Mouse (Mus musculus) myocyte (in vitro differentiated cells): ENCODE results near the gene Ccdc106.

ENCODE experiments used
- CEBPB ChIP-seq: IDR thresholded peaks from 2 replicates; pipeline ENCODE4 v1.6.1; 2011; ENCODE audit warnings: mild to moderate bottlenecking, moderate library complexity; ENCODE audit not compliant: poor library complexity, insufficient read depth, severe bottlenecking
- E2F4 ChIP-seq: IDR thresholded peaks from one replicate; pipeline ENCODE4 v1.6.1; 2011; ENCODE audit warnings: mild to moderate bottlenecking, control low read depth, moderate library complexity; ENCODE audit not compliant: insufficient read depth
- POLR2A ChIP-seq: IDR thresholded peaks from one replicate; pipeline ENCODE4 v1.6.1; 2011; ENCODE audit warnings: low read depth, mild to moderate bottlenecking, control low read depth, moderate library complexity; ENCODE audit not compliant: insufficient read length
- REST ChIP-seq: IDR thresholded peaks from one replicate; pipeline ENCODE4 v1.6.1; 2011; ENCODE audit warnings: mild to moderate bottlenecking, control low read depth, moderate library complexity; ENCODE audit not compliant: insufficient read depth, insufficient read length
- SRF ChIP-seq: IDR thresholded peaks from one replicate; pipeline ENCODE4 v1.6.1; 2011; ENCODE audit warnings: low read depth; ENCODE audit not compliant: control insufficient read depth, insufficient read length
- TCF12 ChIP-seq: IDR thresholded peaks from one replicate; pipeline ENCODE4 v1.6.1; 2011; ENCODE audit warnings: mild to moderate bottlenecking, control low read depth; ENCODE audit not compliant: poor library complexity, insufficient read depth, severe bottlenecking
- USF1 ChIP-seq: IDR thresholded peaks from one replicate; pipeline ENCODE4 v1.6.1; 2011; ENCODE audit warnings: low read depth, mild to moderate bottlenecking, control low read depth, moderate library complexity

GRCm38 (mm10) chr7:5017931-5018330 is 2.4 kb upstream of the Ccdc106 start:
- TF ChIP-seq POLR2A (no peak), TCF12 (no peak), REST (no peak), USF1 (no peak), SRF (no peak), CEBPB (no peak), E2F4 (no peak)
